Mouse (Mus musculus) neural tube, embryonic 11.5 days (tissue): ENCODE results near the gene Wdr13. TPM values are rescaled to one million over a fixed set of nuclear protein-coding genes. Genes with fewer than 3 reads are reported as not detected.

Experiments used
- ATAC-seq: fragments of 200-750 bp; cut with Nextera tagmentation; 2 replicates; pipeline ENCODE4 v1.8.0; 2017; ENCODE audit warnings: moderate number of reproducible peaks, mild to moderate bottlenecking, moderate TSS enrichment, moderate library complexity; ENCODE audit not compliant: insufficient read depth, low FRiP score, low TSS enrichment
- DNase-seq: peaks from one replicate; pipeline ENCODE4 v3.0.0-alpha.2; 2015; ENCODE audit warnings: low spot score
- H3K27ac ChIP-seq: fragments of 300-500 bp; sonication (generic); 2 replicates; pipeline ENCODE4 v1.5.1; 2014; ENCODE audit warnings: low read depth, mild to moderate bottlenecking, low read length
- H3K27me3 ChIP-seq: fragments of 300-500 bp; sonication (generic); 2 replicates; pipeline ENCODE4 v1.6.1; 2014; ENCODE audit warnings: mild to moderate bottlenecking, low read length, mixed read lengths; ENCODE audit not compliant: control insufficient read depth, insufficient read depth
- H3K36me3 ChIP-seq: fragments of 300-500 bp; sonication (generic); 2 replicates; pipeline ENCODE4 v1.6.1; 2014; ENCODE audit warnings: mild to moderate bottlenecking, low read length, moderate library complexity, mixed read lengths; ENCODE audit not compliant: control insufficient read depth, insufficient read depth
- H3K4me1 ChIP-seq: fragments of 300-500 bp; sonication (generic); 2 replicates; pipeline ENCODE4 v1.6.1; 2014; ENCODE audit warnings: low read length, mixed read lengths; ENCODE audit not compliant: control insufficient read depth, insufficient read depth
- H3K4me2 ChIP-seq: fragments of 300-500 bp; sonication (generic); 2 replicates; pipeline ENCODE4 v1.6.1; 2014; ENCODE audit warnings: low read depth, mild to moderate bottlenecking, moderate library complexity
- H3K4me3 ChIP-seq: fragments of 300-500 bp; sonication (generic); 2 replicates; pipeline ENCODE4 v1.5.1; 2014; ENCODE audit warnings: low read depth, low read length
- H3K9ac ChIP-seq: fragments of 300-500 bp; sonication (generic); 2 replicates; pipeline ENCODE4 v1.6.1; 2014; ENCODE audit warnings: mild to moderate bottlenecking, low read length
- H3K9me3 ChIP-seq: fragments of 300-500 bp; sonication (generic); 2 replicates; pipeline ENCODE4 v1.6.1; 2016; ENCODE audit warnings: low read length; ENCODE audit not compliant: control insufficient read depth
- WGBS: fragments of 180-500 bp; shearing (Covaris S2); extraction: QIAGEN DNeasy Blood & Tissue Kit; methylation state at CpG from one replicate; pipeline ENCODE4 v1.1.7; 2014; 5-methylcytosine and 5-hydroxymethylcytosine counted together
- polyA plus RNA-seq: library from polyadenylated mRNA; unstranded; fragments of >200 nt; fragmentation: Nextera tagmentation; extraction: Ambion mirVana; gene quantifications from 2 replicates; pipeline ENCODE4 v1.2.1, GENCODE M21; 2014

Wdr13 gene
- polyA plus RNA-seq, 1 experiment from 2014 or later, result 25.6 TPM

- Histone ChIP-seq H3K9me3 (no peaks in the 10 kb centered on the region), H3K9ac (peak within 1 kb of the TSS; percentile 87), H3K4me3 (peak within 1 kb of the TSS; percentile 58), H3K36me3 (peaks cover 6% of the 10 kb centered on the region; the same call in 1 of the 2 replicates), H3K4me2 (peak within 1 kb of the TSS; percentile 69), H3K27ac (peak within 1 kb of the TSS; percentile 91), H3K4me1 (peaks cover 6% of the 10 kb centered on the region), H3K27me3 (no peaks in the 10 kb centered on the region)
- 27% methylated on average over 58 of the region's 65 CpGs for WGBS
- peak; percentile 86 for DNase-seq
- peak; percentile 94 for ATAC-seq
These were observed 12.7 kb upstream of the Wdr13 start, which contains the start of gene Rbm3 for GRCm38 (mm10) chrX:8145153-8145991. Gene Rbm3 (minus strand): TSS chrX:8145880.

- no peak for ATAC-seq
- WGBS, result 74% methylated on average over 7 of the region's 7 CpGs
- peak overlapping the region; percentile 87 for H3K9ac ChIP-seq
- peaks cover 6% of the 10 kb centered on the region; the same call in 1 of the 2 replicates for H3K36me3 ChIP-seq
- H3K9me3 ChIP-seq, result no peaks in the 10 kb centered on the region
- H3K4me1 ChIP-seq, result peaks cover 6% of the 10 kb centered on the region
- H3K4me2 ChIP-seq, result peak overlapping the region; percentile 69
- no peak overlapping the region for H3K27ac ChIP-seq
- H3K27me3 ChIP-seq, result no peaks in the 10 kb centered on the region
- DNase-seq, result no peak
- peak overlapping the region; percentile 58 for H3K4me3 ChIP-seq
These were observed 11.1 kb upstream of the Wdr13 start for GRCm38 (mm10) chrX:8143750-8144149.

- Histone ChIP-seq H3K27ac (no peak overlapping the region), H3K9ac (no peak overlapping the region), H3K36me3 (peaks cover 6% of the 10 kb centered on the region; the same call in 1 of the 2 replicates), H3K4me1 (peaks cover 6% of the 10 kb centered on the region), H3K4me2 (no peak overlapping the region), H3K4me3 (no peak overlapping the region), H3K9me3 (no peaks in the 10 kb centered on the region), H3K27me3 (no peaks in the 10 kb centered on the region)
- DNase-seq, result no peak
- ATAC-seq, result no peak
- 94% methylated on average over 7 of the region's 7 CpGs for WGBS
These were observed 10.3 kb upstream of the Wdr13 start for GRCm38 (mm10) chrX:8142948-8143347.

- no peaks in the 10 kb centered on the region for H3K9me3 ChIP-seq
- peaks cover 8% of the 10 kb centered on the region; the same call in 1 of the 2 replicates for H3K36me3 ChIP-seq
- no peak overlapping the region for H3K4me3 ChIP-seq
- 75% methylated on average over 3 of the region's 3 CpGs for WGBS
- no peak for ATAC-seq
- no peaks in the 10 kb centered on the region for H3K27me3 ChIP-seq
- H3K27ac ChIP-seq, result no peak overlapping the region
- no peak for DNase-seq
- H3K4me1 ChIP-seq, result peaks cover 6% of the 10 kb centered on the region
- no peak overlapping the region for H3K9ac ChIP-seq
- H3K4me2 ChIP-seq, result no peak overlapping the region
These were observed 8.4 kb upstream of the Wdr13 start for GRCm38 (mm10) chrX:8141058-8141457.

- 88% methylated on average over 2 of the region's 2 CpGs for WGBS
These were observed 7.8 kb upstream of the Wdr13 start for GRCm38 (mm10) chrX:8140446-8140845.

GRCm38 (mm10) chrX:8139480-8139879 lies 6.8 kb upstream of the Wdr13 start:
- no peaks in the 10 kb centered on the region for H3K9me3 ChIP-seq
- DNase-seq (no peak), ATAC-seq (no peak)
- H3K4me2 ChIP-seq, result no peak overlapping the region
- WGBS, result 46% methylated on average over 1 of the region's 1 CpGs
- peaks cover 6% of the 10 kb centered on the region for H3K4me1 ChIP-seq
- no peak overlapping the region for H3K9ac ChIP-seq
- H3K4me3 ChIP-seq, result no peak overlapping the region
- H3K27me3 ChIP-seq, result no peaks in the 10 kb centered on the region
- H3K27ac ChIP-seq, result no peak overlapping the region
- H3K36me3 ChIP-seq, result peaks cover 8% of the 10 kb centered on the region; the same call in 1 of the 2 replicates

More at GRCm38 (mm10) chrX:8140446-8140845, 7.8 kb upstream of the Wdr13 start:
- ATAC-seq (no peak), DNase-seq (no peak)
- Histone ChIP-seq H3K9me3 (no peaks in the 10 kb centered on the region), H3K36me3 (peaks cover 8% of the 10 kb centered on the region; the same call in 1 of the 2 replicates), H3K27ac (no peak overlapping the region), H3K27me3 (no peaks in the 10 kb centered on the region), H3K9ac (no peak overlapping the region), H3K4me3 (no peak overlapping the region), H3K4me2 (no peak overlapping the region), H3K4me1 (peaks cover 6% of the 10 kb centered on the region)

- H3K27me3 ChIP-seq, result no peaks in the 10 kb centered on the region
- H3K4me3 ChIP-seq, result no peak overlapping the region
- WGBS, result 79% methylated on average over 2 of the region's 2 CpGs
- no peaks in the 10 kb centered on the region for H3K9me3 ChIP-seq
- DNase-seq, result no peak
- peaks cover 2% of the 10 kb centered on the region; the same call in 1 of the 2 replicates for H3K36me3 ChIP-seq
- H3K27ac ChIP-seq, result no peak overlapping the region
- H3K4me1 ChIP-seq, result no peaks in the 10 kb centered on the region
- no peak for ATAC-seq
- H3K9ac ChIP-seq, result no peak overlapping the region
- H3K4me2 ChIP-seq, result no peak overlapping the region
These were observed 3.2 kb upstream of the Wdr13 start for GRCm38 (mm10) chrX:8135886-8136285.

- peaks cover 2% of the 10 kb centered on the region; the same call in 1 of the 2 replicates for H3K36me3 ChIP-seq
- H3K4me1 ChIP-seq, result no peaks in the 10 kb centered on the region
- no peak overlapping the region for H3K9ac ChIP-seq
- H3K4me3 ChIP-seq, result peak overlapping the region; percentile 52; the same call in 1 of the 2 replicates
- no peak for ATAC-seq
- peak overlapping the region; percentile 57 for H3K4me2 ChIP-seq
- WGBS, result 88% methylated on average over 17 of the region's 17 CpGs
- no peak for DNase-seq
- H3K27me3 ChIP-seq, result no peaks in the 10 kb centered on the region
- H3K9me3 ChIP-seq, result no peaks in the 10 kb centered on the region
- H3K27ac ChIP-seq, result no peak overlapping the region
These were observed 1.3 kb downstream of the Wdr13 start for GRCm38 (mm10) chrX:8131393-8131792.

- peaks cover 2% of the 10 kb centered on the region; the same call in 1 of the 2 replicates for H3K36me3 ChIP-seq
- H3K27ac ChIP-seq, result no peak overlapping the region
- no peak overlapping the region for H3K9ac ChIP-seq
- ATAC-seq, result no peak
- no peaks in the 10 kb centered on the region for H3K27me3 ChIP-seq
- H3K9me3 ChIP-seq, result no peaks in the 10 kb centered on the region
- no peak overlapping the region for H3K4me3 ChIP-seq
- H3K4me1 ChIP-seq, result no peaks in the 10 kb centered on the region
- no peak for DNase-seq
- WGBS, result 88% methylated on average over 7 of the region's 7 CpGs
- H3K4me2 ChIP-seq, result no peak overlapping the region
These were observed 7.5 kb downstream of the Wdr13 start for GRCm38 (mm10) chrX:8125235-8125634.
